Mouse (Mus musculus) large intestine, adult 2 months (tissue): ENCODE measurements around the gene Naaladl1. TPM values are rescaled to one million over a fixed set of nuclear protein-coding genes. Genes with fewer than 3 reads are reported as not detected.

Experiments
- polyA plus RNA-seq: library from polyadenylated mRNA; depleted of rRNA; stranded (reverse); fragments of >200 nt; gene quantifications from 2 replicates; pipeline ENCODE4 v1.2.3, GENCODE M21; 2012; rRNA removed

Gene Naaladl1
- polyA plus RNA-seq, 1 experiment = 1,535 TPM

Other genes starting within 250 kb of the Naaladl1 start
- 24.6 and 48.3 TPM in 2 replicates for gene Frmd8, start 230.5 kb upstream of the Naaladl1 start, polyA plus RNA-seq
- 16.0 and 122 TPM in 2 replicates for gene Slc25a45, start 228.0 kb upstream of the Naaladl1 start, polyA plus RNA-seq
- gene Tigd3, start 211.6 kb upstream of the Naaladl1 start, polyA plus RNA-seq = 1.1 and 2.1 TPM in 2 replicates
- gene Dpf2, start 192.8 kb upstream of the Naaladl1 start, polyA plus RNA-seq = 69.6 and 84.6 TPM in 2 replicates
- 20.1 and 26.0 TPM in 2 replicates for gene Cdc42ep2, start 181.0 kb upstream of the Naaladl1 start, polyA plus RNA-seq
- gene Pola2, start 141.6 kb upstream of the Naaladl1 start, polyA plus RNA-seq = 44.6 and 56.0 TPM in 2 replicates
- 0.05 TPM in 1 of 2 replicates, not detected in the other for gene Slc22a20, start 119.6 kb upstream of the Naaladl1 start, polyA plus RNA-seq
- gene Capn1, start 89.9 kb upstream of the Naaladl1 start, polyA plus RNA-seq = 102 and 120 TPM in 2 replicates
- gene Syvn1, start 59.2 kb upstream of the Naaladl1 start, polyA plus RNA-seq = 76.7 and 86.7 TPM in 2 replicates
- 25.2 and 26.8 TPM in 2 replicates for gene Mrpl49, start 48.0 kb upstream of the Naaladl1 start, polyA plus RNA-seq
- 1,267 and 1,718 TPM in 2 replicates for gene Fau, start 47.9 kb upstream of the Naaladl1 start, polyA plus RNA-seq
- gene Znhit2, start 44.6 kb upstream of the Naaladl1 start, polyA plus RNA-seq = 34.9 and 42.3 TPM in 2 replicates
- gene Tm7sf2, start 37.4 kb upstream of the Naaladl1 start, polyA plus RNA-seq = 66.0 and 68.4 TPM in 2 replicates
- gene Vps51, start 28.6 kb upstream of the Naaladl1 start, polyA plus RNA-seq = 77.1 and 79.7 TPM in 2 replicates
- gene Tmem262, start 25.7 kb upstream of the Naaladl1 start, polyA plus RNA-seq = 0.37 and 0.38 TPM in 2 replicates
- 0.50 TPM in 1 of 2 replicates, not detected in the other for gene Gm28374, start 23.5 kb upstream of the Naaladl1 start, polyA plus RNA-seq
- gene Zfpl1, start 20.8 kb upstream of the Naaladl1 start, polyA plus RNA-seq = 79.9 and 96.7 TPM in 2 replicates
- 11.6 and 15.7 TPM in 2 replicates for gene Cdca5, start 20.8 kb upstream of the Naaladl1 start, polyA plus RNA-seq
- 0.15 TPM in 1 of 2 replicates, not detected in the other for gene AC131692.1, start 11.4 kb upstream of the Naaladl1 start, polyA plus RNA-seq
- 21.4 and 24.2 TPM in 2 replicates for gene Sac3d1, start 12.9 kb downstream of the Naaladl1 start, polyA plus RNA-seq
- gene Snx15, start 22.5 kb downstream of the Naaladl1 start, polyA plus RNA-seq = 40.7 and 47.6 TPM in 2 replicates
- gene Batf2, start 35.2 kb downstream of the Naaladl1 start, polyA plus RNA-seq = 123 and 147 TPM in 2 replicates
- 68.6 and 69.0 TPM in 2 replicates for gene Arl2, start 35.8 kb downstream of the Naaladl1 start, polyA plus RNA-seq
- gene Majin, start 78.6 kb downstream of the Naaladl1 start, polyA plus RNA-seq = 1.2 and 1.9 TPM in 2 replicates
- gene Gpha2, start 120.6 kb downstream of the Naaladl1 start, polyA plus RNA-seq = 0.48 and 0.70 TPM in 2 replicates
- gene Ppp2r5b, start 130.1 kb downstream of the Naaladl1 start, polyA plus RNA-seq = 38.1 and 44.0 TPM in 2 replicates
- gene Atg2a, start 135.9 kb downstream of the Naaladl1 start, polyA plus RNA-seq = 23.3 and 32.0 TPM in 2 replicates
- 142 and 291 TPM in 2 replicates for gene Ehd1, start 170.9 kb downstream of the Naaladl1 start, polyA plus RNA-seq
- gene Cdc42bpg, start 200.7 kb downstream of the Naaladl1 start, polyA plus RNA-seq = 20.7 and 32.6 TPM in 2 replicates
- 35.5 and 40.5 TPM in 2 replicates for gene Men1, start 229.2 kb downstream of the Naaladl1 start, polyA plus RNA-seq
- gene Map4k2, start 235.4 kb downstream of the Naaladl1 start, polyA plus RNA-seq = 40.8 and 64.0 TPM in 2 replicates